Mouse (Mus musculus) limb, embryonic 15.5 days (tissue): ENCODE measurements around the gene Rbms1. TPM values are rescaled to one million over a fixed set of nuclear protein-coding genes. Genes with fewer than 3 reads are reported as not detected.

Source experiments
- ATAC-seq: fragments of 200-750 bp; cut with Nextera tagmentation; 2 replicates; pipeline ENCODE4 v1.8.0; 2017; ENCODE audit warnings: low read depth, moderate TSS enrichment; ENCODE audit not compliant: insufficient number of reproducible peaks, low FRiP score, low TSS enrichment
- H3K27ac ChIP-seq: fragments of 300-500 bp; sonication (generic); 2 replicates; pipeline ENCODE4 v1.5.1; 2015; ENCODE audit warnings: moderate library complexity, mild to moderate bottlenecking, inconsistent platforms
- H3K27me3 ChIP-seq: fragments of 300-500 bp; sonication (generic); 2 replicates; pipeline ENCODE4 v1.6.1; 2015; ENCODE audit warnings: inconsistent platforms
- H3K36me3 ChIP-seq: fragments of 300-500 bp; sonication (generic); 2 replicates; pipeline ENCODE4 v1.6.1; 2015; ENCODE audit warnings: inconsistent platforms
- H3K4me1 ChIP-seq: fragments of 300-500 bp; sonication (generic); 2 replicates; pipeline ENCODE4 v1.6.1; 2015; ENCODE audit warnings: inconsistent platforms
- H3K4me2 ChIP-seq: fragments of 300-500 bp; sonication (generic); 2 replicates; pipeline ENCODE4 v1.6.1; 2015; ENCODE audit warnings: mild to moderate bottlenecking, inconsistent platforms
- H3K4me3 ChIP-seq: fragments of 300-500 bp; sonication (generic); 2 replicates; pipeline ENCODE4 v1.5.1; 2015; ENCODE audit warnings: mild to moderate bottlenecking, inconsistent platforms
- H3K9ac ChIP-seq: fragments of 300-500 bp; sonication (generic); 2 replicates; pipeline ENCODE4 v1.6.1; 2015; ENCODE audit warnings: inconsistent platforms
- H3K9me3 ChIP-seq: fragments of 300-500 bp; sonication (generic); 2 replicates; pipeline ENCODE4 v1.6.1; 2016; ENCODE audit warnings: inconsistent platforms
- WGBS: fragments of 180-500 bp; shearing (Covaris S2); methylation state at CpG from one replicate; pipeline ENCODE4 v1.1.7; 2015; 5-methylcytosine and 5-hydroxymethylcytosine counted together
- polyA plus RNA-seq: library from polyadenylated mRNA; unstranded; fragments of >200 nt; fragmentation: Nextera tagmentation; extraction: Ambion mirVana; gene quantifications from 2 replicates; pipeline ENCODE4 v1.2.1, GENCODE M21; 2015

The Rbms1 gene
- polyA plus RNA-seq, 1 experiment from 2014 or later = 138 TPM

DNA sequence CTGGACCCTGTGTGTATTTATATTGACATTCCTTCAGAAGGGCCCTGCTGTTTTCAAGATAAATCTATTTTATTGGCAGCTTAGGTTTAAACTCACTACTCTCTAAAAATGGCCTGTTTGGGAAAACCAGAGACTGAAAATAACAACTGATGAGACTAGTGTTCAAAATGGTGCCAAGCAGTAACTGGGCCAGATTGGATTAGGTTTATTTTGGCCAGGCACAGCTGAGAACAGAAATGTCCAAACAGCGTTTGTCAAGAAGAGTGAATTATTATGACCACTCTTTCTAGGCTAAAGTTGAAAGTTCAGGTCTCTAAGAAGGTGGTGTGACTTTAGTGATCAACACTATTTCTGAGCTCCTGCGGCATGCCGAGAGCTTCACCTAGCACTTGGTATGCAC is 240.0 kb downstream of the Rbms1 start:
- H3K9me3 ChIP-seq = no peaks in the 10 kb centered on the region
- peak overlapping the region; percentile 11; the same call in 1 of the 2 replicates for H3K27ac ChIP-seq
- no peaks in the 10 kb centered on the region for H3K4me1 ChIP-seq
- H3K27me3 ChIP-seq = no peaks in the 10 kb centered on the region
- no peak for ATAC-seq
- H3K4me2 ChIP-seq = no peak overlapping the region
- WGBS = 85% methylated on average over 3 of the region's 3 CpGs
- H3K9ac ChIP-seq = no peak overlapping the region
- H3K36me3 ChIP-seq = no peaks in the 10 kb centered on the region
- H3K4me3 ChIP-seq = no peak overlapping the region

DNA sequence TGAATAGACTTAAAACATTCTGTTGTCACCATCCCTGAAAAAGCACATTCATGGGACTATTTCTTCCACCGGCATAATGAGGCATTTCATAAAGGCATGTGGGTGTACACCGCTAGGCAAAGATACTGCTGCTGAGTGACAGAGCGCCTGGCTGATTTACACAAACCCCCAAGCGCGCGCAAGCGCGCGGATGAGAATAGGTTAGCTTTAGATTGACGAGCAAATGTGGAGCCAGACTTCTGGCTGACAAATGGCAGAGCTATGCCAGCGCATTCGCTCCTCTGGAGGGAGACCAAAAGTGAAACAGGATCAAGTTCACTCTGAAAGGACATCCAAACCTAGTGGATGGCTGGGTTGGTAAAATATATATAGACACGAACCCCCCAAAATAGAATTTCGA is 240.5 kb downstream of the Rbms1 start, which contains the start of gene Itgb6:
TSS of gene Itgb6 (minus strand) at position 130 of the 400 bp plus-strand sequence.
- peak within 1 kb of the TSS; percentile 11; the same call in 1 of the 2 replicates for H3K27ac ChIP-seq
- 67% methylated on average over 14 of the region's 14 CpGs for WGBS
- H3K9me3 ChIP-seq = no peaks in the 10 kb centered on the region
- no peaks in the 10 kb centered on the region for H3K36me3 ChIP-seq
- no peak within 1 kb of the TSS for H3K4me3 ChIP-seq
- H3K4me1 ChIP-seq = no peaks in the 10 kb centered on the region; the same call in 1 of the 2 replicates
- peak; percentile 65; the same call in 1 of the 2 replicates for ATAC-seq
- no peak within 1 kb of the TSS for H3K9ac ChIP-seq
- no peaks in the 10 kb centered on the region for H3K27me3 ChIP-seq
- H3K4me2 ChIP-seq = no peak within 1 kb of the TSS

DNA sequence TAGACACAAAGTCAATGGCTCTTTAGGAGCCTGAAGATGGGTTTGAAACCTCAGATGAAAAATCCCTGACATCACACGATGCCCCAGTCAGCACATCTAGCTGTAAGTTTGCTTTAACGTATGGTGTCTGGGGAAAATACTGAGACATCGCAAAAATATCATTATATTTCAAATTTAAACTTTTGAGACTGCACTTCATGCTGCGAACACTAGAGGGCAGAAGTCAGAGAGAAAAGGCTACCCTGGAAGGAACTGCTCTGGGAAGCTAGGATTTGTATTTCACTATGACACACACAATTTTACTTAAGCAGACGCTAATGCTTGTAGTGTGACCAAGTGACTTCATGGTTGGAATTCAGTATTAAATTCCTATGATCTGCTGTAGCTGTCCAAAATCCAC is 242.1 kb downstream of the Rbms1 start:
- ATAC-seq = no peak
- no peak overlapping the region for H3K9ac ChIP-seq
- H3K4me3 ChIP-seq = no peak overlapping the region
- WGBS = 20% methylated on average over 5 of the region's 5 CpGs
- H3K9me3 ChIP-seq = no peaks in the 10 kb centered on the region
- H3K4me2 ChIP-seq = no peak overlapping the region
- no peaks in the 10 kb centered on the region for H3K27me3 ChIP-seq
- H3K36me3 ChIP-seq = no peaks in the 10 kb centered on the region
- H3K4me1 ChIP-seq = no peaks in the 10 kb centered on the region; the same call in 1 of the 2 replicates
- H3K27ac ChIP-seq = no peak overlapping the region

DNA sequence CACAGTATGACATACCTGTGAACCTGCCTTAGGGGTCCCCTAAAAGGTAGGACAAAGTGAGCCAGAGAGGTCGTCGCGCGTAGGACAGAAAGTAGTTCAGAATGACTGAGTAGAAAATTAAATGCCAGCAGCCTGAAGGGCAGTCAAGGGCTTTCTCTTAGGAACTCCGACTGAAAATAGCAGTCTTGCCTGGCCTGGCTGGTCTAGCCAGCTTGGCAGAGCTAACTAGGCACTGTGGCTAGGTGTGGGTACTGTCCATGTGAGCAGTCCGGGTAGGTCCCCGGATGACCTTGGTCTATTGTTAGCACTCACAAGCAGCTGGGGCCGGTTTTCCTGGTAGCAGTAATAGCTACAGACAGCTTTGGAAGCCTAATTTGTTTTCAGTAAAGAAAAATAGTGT is 242.8 kb downstream of the Rbms1 start:
- Histone ChIP-seq H3K27ac (no peak overlapping the region), H3K4me1 (peaks cover 5% of the 10 kb centered on the region)

DNA sequence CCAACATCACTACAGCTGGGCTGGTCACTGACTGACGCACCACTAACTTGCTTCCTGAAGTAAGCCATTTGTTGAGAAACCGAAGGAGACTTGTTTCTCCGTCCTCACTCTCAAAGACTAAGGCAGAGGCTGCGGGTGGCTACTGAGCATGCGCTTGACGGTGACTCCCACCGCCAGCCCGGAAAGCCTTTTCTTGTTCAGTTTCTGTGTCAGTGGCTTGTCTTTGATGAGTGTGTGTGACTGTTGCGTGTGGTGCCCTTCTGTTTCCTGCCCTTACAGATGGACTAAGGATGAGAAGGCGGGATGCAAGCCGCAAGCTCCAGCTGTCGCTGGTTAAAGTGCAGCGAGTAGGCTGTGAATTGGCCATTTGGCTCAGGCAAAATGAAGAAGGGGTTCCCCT is 245.6 kb downstream of the Rbms1 start:
- Histone ChIP-seq H3K27me3 (no peaks in the 10 kb centered on the region), H3K4me1 (peaks cover 15% of the 10 kb centered on the region), H3K9ac (no peak overlapping the region), H3K9me3 (no peaks in the 10 kb centered on the region), H3K36me3 (no peaks in the 10 kb centered on the region), H3K27ac (no peak overlapping the region), H3K4me2 (no peak overlapping the region; the same call in 1 of the 2 replicates), H3K4me3 (no peak overlapping the region)
- ATAC-seq = no peak
- 60% methylated on average over 13 of the region's 13 CpGs for WGBS

More for the DNA sequence above, 242.8 kb downstream of the Rbms1 start:
- Histone ChIP-seq H3K4me3 (no peak overlapping the region), H3K9me3 (no peaks in the 10 kb centered on the region), H3K36me3 (no peaks in the 10 kb centered on the region), H3K27me3 (no peaks in the 10 kb centered on the region), H3K4me2 (no peak overlapping the region), H3K9ac (no peak overlapping the region)
- no peak for ATAC-seq
- 71% methylated on average over 8 of the region's 8 CpGs for WGBS

DNA sequence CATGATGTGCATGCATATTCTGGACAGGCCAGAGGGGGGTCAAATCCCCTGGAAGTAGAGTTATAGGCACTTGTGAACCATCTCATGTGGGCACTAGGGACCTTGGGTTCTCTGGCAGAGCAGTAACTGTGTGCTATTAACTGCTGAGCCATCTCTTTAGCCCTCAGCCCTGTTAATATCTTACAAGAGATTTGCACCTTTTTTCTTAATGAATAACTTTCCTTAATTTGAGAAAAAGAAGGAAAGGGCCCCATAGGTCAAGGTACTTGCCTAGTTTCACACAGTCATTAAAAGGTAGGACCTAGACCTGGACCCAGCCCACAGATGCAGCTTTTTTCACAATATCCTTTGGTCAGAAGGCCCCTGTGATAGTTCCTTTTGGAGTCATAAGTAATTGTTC is 246.4 kb downstream of the Rbms1 start:
- Histone ChIP-seq H3K4me3 (no peak overlapping the region), H3K27me3 (no peaks in the 10 kb centered on the region), H3K9me3 (no peaks in the 10 kb centered on the region), H3K4me1 (peaks cover 15% of the 10 kb centered on the region), H3K9ac (no peak overlapping the region), H3K4me2 (no peak overlapping the region), H3K36me3 (no peaks in the 10 kb centered on the region), H3K27ac (no peak overlapping the region)
- no peak for ATAC-seq

DNA sequence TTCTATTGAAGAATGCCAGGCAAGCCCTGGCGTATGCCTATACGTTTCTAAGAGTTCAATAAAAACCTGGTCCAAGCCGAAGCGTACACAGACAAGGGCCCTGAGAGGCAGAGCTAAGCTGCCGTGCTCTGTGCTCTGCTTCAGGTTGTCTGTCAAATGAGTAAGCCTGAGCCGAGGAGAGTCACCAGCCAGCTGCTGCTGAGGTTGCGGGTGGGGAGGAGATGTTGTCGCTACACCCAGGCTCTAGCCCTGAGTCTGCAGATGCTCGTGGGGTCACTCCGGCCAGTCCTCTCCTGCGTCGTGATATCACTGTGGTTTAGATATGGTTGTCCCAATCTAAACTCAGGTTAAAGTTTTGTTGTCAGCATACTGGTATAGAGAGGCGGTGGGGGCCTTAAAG is 247.2 kb downstream of the Rbms1 start:
- no peaks in the 10 kb centered on the region for H3K36me3 ChIP-seq
- peaks cover 15% of the 10 kb centered on the region for H3K4me1 ChIP-seq
- H3K9ac ChIP-seq = no peak overlapping the region
- no peaks in the 10 kb centered on the region for H3K27me3 ChIP-seq
- no peak for ATAC-seq
- no peak overlapping the region for H3K4me2 ChIP-seq
- H3K4me3 ChIP-seq = no peak overlapping the region
- 68% methylated on average over 13 of the region's 13 CpGs for WGBS
- H3K9me3 ChIP-seq = no peaks in the 10 kb centered on the region
- H3K27ac ChIP-seq = no peak overlapping the region

DNA sequence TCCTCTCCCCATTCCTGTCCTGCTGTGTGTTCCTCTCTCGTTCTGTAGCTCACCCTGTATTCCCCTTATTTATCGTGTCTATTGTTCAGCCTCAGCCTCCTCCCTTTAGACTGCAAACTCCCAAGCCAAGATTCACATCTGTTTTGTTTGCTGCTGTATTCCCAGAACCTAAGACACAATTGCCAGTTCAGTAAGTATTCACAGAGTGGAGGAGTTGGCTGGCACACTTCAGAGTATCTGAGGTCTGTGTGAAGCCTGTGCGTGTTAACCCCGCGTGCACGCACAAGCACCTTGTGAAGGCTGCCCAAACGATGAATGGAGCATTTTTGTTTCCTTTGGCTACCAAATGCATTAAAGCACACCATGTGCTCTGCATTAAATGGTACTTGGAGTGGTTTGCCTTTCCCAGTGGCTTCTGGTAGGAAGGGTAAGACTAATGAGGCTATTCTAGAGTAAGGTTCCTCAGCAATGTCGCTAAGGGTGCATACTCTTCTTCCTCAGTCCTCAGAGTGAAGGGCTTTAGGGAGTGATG is 248.0 kb downstream of the Rbms1 start:
- Histone ChIP-seq H3K36me3 (no peaks in the 10 kb centered on the region), H3K9ac (no peak overlapping the region), H3K27ac (no peak overlapping the region), H3K4me3 (no peak overlapping the region), H3K4me2 (no peak overlapping the region), H3K4me1 (peaks cover 15% of the 10 kb centered on the region), H3K9me3 (no peaks in the 10 kb centered on the region), H3K27me3 (no peaks in the 10 kb centered on the region)
- 29% methylated on average over 8 of the region's 8 CpGs for WGBS
- no peak for ATAC-seq

DNA sequence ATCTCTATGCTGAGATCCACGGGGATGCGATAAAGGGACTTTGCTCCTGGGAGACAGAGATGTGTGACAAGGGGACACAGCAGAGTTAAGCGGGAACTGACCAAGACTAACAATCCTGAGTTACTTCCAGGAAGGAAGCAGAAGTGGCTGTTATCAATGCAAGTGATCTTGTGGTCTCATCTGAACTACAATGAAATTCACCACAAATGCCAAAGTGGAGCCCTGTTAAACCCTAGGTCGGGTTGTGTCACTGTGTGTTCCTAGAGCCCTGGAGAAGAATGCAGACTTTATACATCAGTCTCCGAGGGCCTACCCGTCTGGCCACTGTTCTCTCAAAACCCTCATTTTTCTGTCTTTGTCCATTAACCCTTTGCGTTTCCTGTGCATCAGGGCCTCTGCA is 248.5 kb downstream of the Rbms1 start:
- Histone ChIP-seq H3K4me2 (no peak overlapping the region), H3K4me3 (no peak overlapping the region), H3K9me3 (no peaks in the 10 kb centered on the region), H3K27me3 (no peaks in the 10 kb centered on the region), H3K36me3 (no peaks in the 10 kb centered on the region), H3K4me1 (peaks cover 15% of the 10 kb centered on the region), H3K27ac (no peak overlapping the region), H3K9ac (no peak overlapping the region)
- 54% methylated on average over 7 of the region's 7 CpGs for WGBS
- ATAC-seq = no peak

DNA sequence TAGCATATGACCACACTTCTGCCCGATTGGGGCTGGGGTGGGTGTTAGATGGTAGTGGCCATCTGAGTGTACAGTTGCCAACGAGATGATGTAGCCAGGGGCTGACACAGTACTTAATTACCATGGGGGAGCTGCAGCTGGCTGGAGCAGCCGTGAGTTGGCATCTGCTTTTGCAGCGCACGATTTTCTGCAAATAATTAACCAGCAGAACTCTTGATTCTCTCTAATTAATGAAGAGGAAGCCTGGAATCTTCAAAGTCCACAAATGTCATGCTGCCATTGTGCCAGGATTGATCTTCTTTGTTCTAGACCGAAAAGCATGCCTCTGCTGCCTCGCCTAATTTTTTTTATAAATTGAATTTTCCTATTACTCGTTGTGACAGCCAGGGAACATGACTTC is 249.1 kb downstream of the Rbms1 start:
- no peak overlapping the region for H3K4me2 ChIP-seq
- WGBS = 28% methylated on average over 8 of the region's 8 CpGs
- no peaks in the 10 kb centered on the region for H3K36me3 ChIP-seq
- no peak overlapping the region for H3K4me3 ChIP-seq
- no peak overlapping the region for H3K27ac ChIP-seq
- no peaks in the 10 kb centered on the region for H3K9me3 ChIP-seq
- peaks cover 15% of the 10 kb centered on the region for H3K4me1 ChIP-seq
- H3K27me3 ChIP-seq = no peaks in the 10 kb centered on the region
- no peak overlapping the region for H3K9ac ChIP-seq
- no peak for ATAC-seq

DNA sequence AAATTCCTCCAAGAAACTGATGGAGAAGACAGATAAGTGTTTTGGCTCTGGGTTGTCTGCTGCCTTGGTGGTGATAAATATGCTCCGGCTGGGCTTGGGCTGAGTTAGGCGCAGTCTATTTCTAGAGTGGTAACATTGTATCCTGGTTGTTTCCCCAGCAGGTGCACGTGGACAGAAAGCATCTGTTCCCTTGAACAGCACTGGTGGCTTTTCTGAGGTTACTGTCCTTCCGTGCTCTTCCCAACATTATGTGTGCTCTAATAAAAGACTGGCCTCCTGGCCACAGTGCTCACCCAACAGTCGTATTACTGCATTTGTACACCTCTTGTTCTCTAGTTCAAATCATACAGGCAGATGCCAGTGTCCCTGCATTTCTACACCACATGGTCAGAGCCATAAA is 250.1 kb downstream of the Rbms1 start:
- no peak for ATAC-seq
- Histone ChIP-seq H3K27me3 (no peaks in the 10 kb centered on the region), H3K9ac (no peak overlapping the region), H3K36me3 (no peaks in the 10 kb centered on the region), H3K4me1 (peaks cover 15% of the 10 kb centered on the region), H3K27ac (no peak overlapping the region), H3K9me3 (no peaks in the 10 kb centered on the region), H3K4me3 (no peak overlapping the region), H3K4me2 (no peak overlapping the region)
- 78% methylated on average over 5 of the region's 5 CpGs for WGBS

DNA sequence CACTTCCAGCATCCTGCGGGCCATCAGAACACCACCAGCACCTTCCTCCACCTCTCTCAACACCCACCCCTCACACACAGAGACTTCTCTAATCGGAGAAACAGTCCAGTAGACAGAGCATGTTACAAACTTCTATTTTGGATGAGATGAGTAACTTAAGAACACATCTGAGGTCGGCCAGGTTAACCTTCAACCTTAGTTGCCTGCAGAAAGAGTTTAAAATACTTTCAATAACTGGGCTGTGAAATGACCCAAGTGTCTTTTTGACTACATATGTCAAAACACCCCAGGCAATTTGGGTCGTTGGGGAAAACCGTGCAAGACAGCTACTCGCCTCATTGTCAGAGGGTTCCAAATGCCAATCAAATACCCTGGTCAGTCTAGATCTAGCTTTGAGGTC is 250.5 kb downstream of the Rbms1 start:
- no peak overlapping the region for H3K4me2 ChIP-seq
- WGBS = 63% methylated on average over 6 of the region's 6 CpGs
- no peak overlapping the region for H3K27ac ChIP-seq
- H3K9ac ChIP-seq = no peak overlapping the region
- no peaks in the 10 kb centered on the region for H3K9me3 ChIP-seq
- H3K27me3 ChIP-seq = no peaks in the 10 kb centered on the region
- no peak overlapping the region for H3K4me3 ChIP-seq
- peaks cover 15% of the 10 kb centered on the region for H3K4me1 ChIP-seq
- H3K36me3 ChIP-seq = no peaks in the 10 kb centered on the region
- no peak for ATAC-seq
